Mouse (Mus musculus) C2C12 (cell line): Measurements from ENCODE around the gene Ncam1. TPM values are rescaled to one million over a fixed set of nuclear protein-coding genes. Genes with fewer than 3 reads are reported as not detected.

Experiments used
- H3K27me3 ChIP-seq: one replicate; pipeline ENCODE4 v1.6.1; 2011; ENCODE audit not compliant: control insufficient read depth, insufficient read depth, insufficient read length
- H3K36me3 ChIP-seq: one replicate; pipeline ENCODE4 v1.6.1; 2011; ENCODE audit not compliant: control insufficient read depth, insufficient read depth
- H3K4me3 ChIP-seq: one replicate; pipeline ENCODE4 v1.5.1; 2011; ENCODE audit warnings: mild to moderate bottlenecking, control low read depth; ENCODE audit not compliant: poor library complexity, insufficient read depth, severe bottlenecking
- H3K79me2 ChIP-seq: one replicate; pipeline ENCODE4 v1.6.1; 2011; ENCODE audit not compliant: control insufficient read depth, insufficient read depth
- H3K79me3 ChIP-seq: one replicate; pipeline ENCODE4 v1.6.1; 2011; ENCODE audit warnings: low read depth, control low read depth
- H3ac ChIP-seq: one replicate; pipeline ENCODE3; 2011; ENCODE audit warnings: low read depth; ENCODE audit not compliant: control insufficient read depth, insufficient read length
- CEBPB ChIP-seq: IDR thresholded peaks from one replicate; pipeline ENCODE4 v1.6.1; 2011; ENCODE audit warnings: low read depth, mild to moderate bottlenecking, control low read depth, moderate library complexity
- CTCF ChIP-seq: IDR thresholded peaks from one replicate; pipeline ENCODE4 v1.5.1; 2011; ENCODE audit not compliant: control insufficient read depth, insufficient read depth, insufficient read length
- FOSL1 ChIP-seq: IDR thresholded peaks from one replicate; pipeline ENCODE4 v1.8.0; 2011; ENCODE audit warnings: mild to moderate bottlenecking, low read length; ENCODE audit not compliant: poor library complexity, insufficient read depth, severe bottlenecking
- MAX ChIP-seq: IDR thresholded peaks from one replicate; pipeline ENCODE4 v1.6.1; 2011; ENCODE audit warnings: mild to moderate bottlenecking, control low read depth
- MYOD1 ChIP-seq: IDR thresholded peaks from one replicate; pipeline ENCODE4 v1.6.1; 2011; ENCODE audit warnings: low read depth; ENCODE audit not compliant: control insufficient read depth, insufficient read length
- MYOG ChIP-seq: IDR thresholded peaks from one replicate; pipeline ENCODE4 v1.6.1; 2011; ENCODE audit not compliant: control insufficient read depth, insufficient read length; ENCODE audit errors: extremely low read depth
- USF1 ChIP-seq: IDR thresholded peaks from one replicate; pipeline ENCODE4 v1.6.1; 2011; ENCODE audit warnings: low read depth, mild to moderate bottlenecking, control low read depth, moderate library complexity
- polyA plus RNA-seq: library from polyadenylated mRNA; unstranded; fragments of >200 nt; fragmentation: generic; extraction: Trizol; gene quantifications from one replicate; pipeline ENCODE4 v1.2.1, GENCODE M21; 2012; ENCODE audit warnings: missing spikeins

Ncam1 gene
- polyA plus RNA-seq, 1 experiment: 41.5 TPM

DNA sequence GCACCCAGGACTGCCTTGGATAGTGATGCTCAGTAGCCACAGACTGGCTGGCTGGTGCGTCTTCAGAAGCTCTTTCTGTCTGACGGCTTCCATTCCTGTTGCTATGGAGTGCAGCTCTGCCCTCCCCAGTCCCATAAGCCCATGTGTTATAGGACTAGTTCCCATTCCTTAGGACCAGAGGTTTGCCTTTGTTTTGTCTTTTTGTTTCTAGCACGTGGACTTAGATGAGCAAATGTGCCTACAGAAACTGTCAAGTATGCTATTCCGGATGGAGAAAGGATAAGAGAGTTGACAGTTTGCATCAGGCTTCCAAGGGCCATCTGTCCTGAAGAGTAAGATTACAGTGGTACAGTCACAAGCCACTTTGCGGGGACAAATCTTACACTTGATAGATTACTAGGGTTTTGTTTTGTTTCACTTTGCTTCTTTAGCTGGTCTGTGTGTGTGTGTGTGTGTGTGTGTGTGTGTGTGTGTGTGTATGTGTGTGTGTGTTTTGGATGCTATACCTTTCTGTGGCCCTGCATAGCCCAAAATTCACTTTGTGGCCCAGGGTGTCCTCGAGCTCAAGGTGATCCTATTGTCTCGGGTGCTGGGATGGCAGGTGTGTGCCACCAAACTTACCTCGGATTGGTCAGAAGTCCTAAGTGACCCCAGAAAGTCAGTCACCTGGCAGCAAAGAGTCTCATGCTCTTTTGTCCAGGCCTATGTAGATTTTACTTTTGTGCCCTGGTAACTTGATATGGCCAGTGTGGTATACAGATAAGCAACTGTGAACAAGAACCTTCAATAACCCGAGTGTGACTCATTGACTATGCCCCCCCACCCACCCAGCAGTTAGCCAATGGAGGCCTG, 311.7 kb downstream of the Ncam1 start:
- no peaks in the 10 kb centered on the region for H3K36me3 ChIP-seq
- no peak overlapping the region for H3ac ChIP-seq
- no peaks in the 10 kb centered on the region for H3K79me2 ChIP-seq
- no peak overlapping the region for H3K4me3 ChIP-seq
- no peaks in the 10 kb centered on the region for H3K79me3 ChIP-seq
- TF ChIP-seq FOSL1 (no peak), MYOG (no peak), USF1 (no peak), MYOD1 (no peak), CEBPB (no peak), MAX (no peak), CTCF (no peak)
- H3K27me3 ChIP-seq: no peaks in the 10 kb centered on the region

GRCm38 (mm10) chr9:49485892-49486311, 312.8 kb downstream of the Ncam1 start, which contains the start of gene Ttc12:
TSS of gene Ttc12 (minus strand) at chr9:49486225.
- TF ChIP-seq MAX (no peak), CEBPB (no peak), CTCF (no peak), USF1 (no peak), MYOD1 (no peak), MYOG (no peak), FOSL1 (no peak)
- H3ac ChIP-seq: peak within 1 kb of the TSS; percentile 79
- H3K79me2 ChIP-seq: no peaks in the 10 kb centered on the region
- H3K79me3 ChIP-seq: no peaks in the 10 kb centered on the region
- H3K27me3 ChIP-seq: no peaks in the 10 kb centered on the region
- peak within 1 kb of the TSS; percentile 44 for H3K4me3 ChIP-seq
- no peaks in the 10 kb centered on the region for H3K36me3 ChIP-seq

GRCm38 (mm10) chr9:49485250-49485891, 313.4 kb downstream of the Ncam1 start:
- Histone ChIP-seq H3K4me3 (peak overlapping the region; percentile 44), H3K79me2 (no peaks in the 10 kb centered on the region), H3ac (peak overlapping the region; percentile 79), H3K79me3 (no peaks in the 10 kb centered on the region), H3K36me3 (no peaks in the 10 kb centered on the region), H3K27me3 (no peaks in the 10 kb centered on the region)
- TF ChIP-seq CTCF: peak; percentile 6
- TF ChIP-seq USF1: no peak
- no peak for TF ChIP-seq FOSL1

- TF ChIP-seq CTCF (no peak), MYOG (no peak), USF1 (peak; percentile 99), MYOD1 (no peak), MAX (no peak), FOSL1 (no peak)
- no peaks in the 10 kb centered on the region for H3K27me3 ChIP-seq
- no peak overlapping the region for H3ac ChIP-seq
- H3K36me3 ChIP-seq: no peaks in the 10 kb centered on the region
- H3K4me3 ChIP-seq: no peak overlapping the region
- H3K79me2 ChIP-seq: no peaks in the 10 kb centered on the region
- H3K79me3 ChIP-seq: no peaks in the 10 kb centered on the region
Measured at GRCm38 (mm10) chr9:49483316-49483715, 315.4 kb downstream of the Ncam1 start.

DNA sequence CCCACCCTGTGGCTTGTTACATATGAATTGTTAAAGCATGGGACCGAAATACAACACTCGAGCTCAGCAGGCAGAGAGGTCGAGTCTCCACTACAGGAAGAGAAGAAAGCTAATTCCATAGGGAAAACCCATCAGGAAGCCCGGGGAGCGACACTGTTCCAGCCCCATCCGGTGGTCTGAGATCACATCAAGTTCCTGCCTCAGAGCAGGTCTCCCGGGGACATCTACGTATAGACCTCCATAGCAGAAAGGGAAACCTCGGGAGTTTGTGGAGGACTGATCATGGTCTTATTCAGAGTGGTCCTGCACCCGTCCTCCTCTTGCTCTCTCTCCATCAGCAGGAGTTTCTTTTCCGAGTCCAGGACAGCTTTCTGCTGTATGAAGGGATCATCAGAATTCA, 326.6 kb downstream of the Ncam1 start:
- no peaks in the 10 kb centered on the region for H3K27me3 ChIP-seq
- H3K36me3 ChIP-seq: no peaks in the 10 kb centered on the region
- no peaks in the 10 kb centered on the region for H3K79me3 ChIP-seq
- no peak overlapping the region for H3ac ChIP-seq
- no peaks in the 10 kb centered on the region for H3K79me2 ChIP-seq
- no peak for TF ChIP-seq CEBPB
- no peak for TF ChIP-seq MYOG
- no peak for TF ChIP-seq CTCF
- no peak for TF ChIP-seq MAX
- no peak for TF ChIP-seq MYOD1
- TF ChIP-seq FOSL1: no peak
- no peak for TF ChIP-seq USF1
- H3K4me3 ChIP-seq: no peak overlapping the region
